Mouse (Mus musculus): ENCODE measurements around the gene Cxcl17. TPM values are rescaled to one million over a fixed set of nuclear protein-coding genes. Genes with fewer than 3 reads are reported as not detected.
A peak's percentile ranks its signal among the peaks of the same experiment; 100 is the strongest.
"Not testable (repeated sequence)": the region's sequence is repeated elsewhere in the genome, so short reads cannot be mapped to it uniquely, and the experiment has no call there.

Gene Cxcl17
- polyA plus RNA-seq, 1 experiment from 2014 or later, result 0.40 TPM

DNA sequence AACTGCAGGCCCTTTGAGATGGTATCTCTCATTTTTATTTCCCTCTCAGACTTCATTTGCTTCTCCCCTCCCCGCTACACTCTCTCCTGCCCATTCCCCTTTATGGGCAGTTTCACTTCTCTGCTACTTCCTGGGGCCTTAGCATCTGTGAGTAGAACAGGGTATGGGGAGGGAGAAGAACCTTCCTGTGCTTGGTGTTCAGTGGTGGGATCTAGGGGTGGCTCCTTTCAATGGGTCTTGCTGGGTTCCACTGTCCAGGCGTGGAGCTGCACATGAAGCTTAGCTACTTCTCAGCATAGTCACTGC is 22.8 kb upstream of the Cxcl17 start:
- Histone ChIP-seq H3K9me3 (no peaks in the 10 kb centered on the region), H3K36me3 (no peaks in the 10 kb centered on the region), H3K4me1 (no peaks in the 10 kb centered on the region), H3K27ac (replicated peaks) (no peak overlapping the region), H3K9ac (no peak overlapping the region), H3K4me3 (no peak overlapping the region), H3K4me2 (no peak overlapping the region), H3K27me3 (replicated peaks) (no peaks in the 10 kb centered on the region)
- 70% methylated on average over 2 of the region's 2 CpGs for WGBS
- ATAC-seq (ENCODE audit: extremely low read depth, insufficient number of reproducible peaks, low FRiP score, low TSS enrichment), result no peak

DNA sequence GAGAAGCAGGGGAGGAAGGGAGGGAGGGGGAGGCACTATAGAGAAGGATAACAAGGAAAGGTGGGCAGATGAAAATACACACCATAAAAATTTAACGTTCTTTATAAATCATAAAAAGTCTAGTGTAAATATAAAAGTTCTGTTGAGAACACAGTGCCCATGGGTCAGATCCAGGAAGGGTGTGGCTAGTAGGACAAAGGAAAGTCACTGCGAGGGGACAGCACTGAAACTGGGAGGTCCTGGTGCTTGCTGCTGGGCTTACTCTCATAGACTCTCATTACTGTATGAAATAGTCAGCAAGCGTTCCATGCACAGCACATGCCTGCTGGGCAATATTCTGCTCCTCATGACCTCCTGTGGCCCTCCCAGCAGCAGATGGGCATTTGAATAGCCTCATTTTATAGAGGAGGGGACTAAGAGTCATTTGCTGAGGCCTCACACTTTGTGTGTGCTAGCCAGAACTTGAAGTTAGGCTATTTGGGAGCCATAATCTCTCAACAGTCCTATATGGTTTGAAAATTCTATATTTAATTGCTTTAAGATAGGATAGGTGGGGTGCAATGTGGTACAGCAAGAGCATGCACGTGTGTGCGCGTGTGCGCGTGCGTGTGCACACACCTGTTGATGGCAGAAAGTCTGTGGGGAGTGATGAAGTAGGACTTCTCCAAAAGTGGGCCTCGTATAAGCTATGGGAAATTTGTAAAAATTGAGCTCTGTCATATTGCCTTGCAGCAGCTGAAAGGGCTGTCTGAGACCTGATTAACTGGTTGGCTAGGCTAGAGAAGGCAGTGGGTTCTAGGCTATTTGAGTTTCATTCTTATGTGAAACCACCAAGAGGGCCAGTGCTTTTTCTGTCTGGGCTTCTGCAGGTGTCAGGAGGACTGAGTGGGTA is 22.2 kb upstream of the Cxcl17 start:
- H3K4me1 ChIP-seq, result no peaks in the 10 kb centered on the region
- H3K4me3 ChIP-seq, result no peak overlapping the region
- 84% methylated on average over 10 of the region's 10 CpGs for WGBS
- H3K9me3 ChIP-seq, result no peaks in the 10 kb centered on the region
- no peak overlapping the region for H3K9ac ChIP-seq
- H3K36me3 ChIP-seq, result no peaks in the 10 kb centered on the region
- H3K27ac ChIP-seq (replicated peaks), result no peak overlapping the region
- H3K27me3 ChIP-seq (replicated peaks), result no peaks in the 10 kb centered on the region
- H3K4me2 ChIP-seq, result no peak overlapping the region
- no peak for ATAC-seq (ENCODE audit: extremely low read depth, insufficient number of reproducible peaks, low FRiP score, low TSS enrichment)

GRCm38 (mm10) chr7:25433781-25434560 is 21.3 kb upstream of the Cxcl17 start:
- H3K4me1 ChIP-seq, result no peaks in the 10 kb centered on the region
- no peak overlapping the region for H3K27ac ChIP-seq (replicated peaks)
- no peak for ATAC-seq (ENCODE audit: extremely low read depth, insufficient number of reproducible peaks, low FRiP score, low TSS enrichment)
- no peak overlapping the region for H3K4me3 ChIP-seq
- H3K36me3 ChIP-seq, result no peaks in the 10 kb centered on the region
- no peak overlapping the region for H3K4me2 ChIP-seq
- no peaks in the 10 kb centered on the region for H3K9me3 ChIP-seq
- 78% methylated on average over 9 of the region's 9 CpGs for WGBS
- no peak overlapping the region for H3K9ac ChIP-seq
- H3K27me3 ChIP-seq (replicated peaks), result no peaks in the 10 kb centered on the region

DNA sequence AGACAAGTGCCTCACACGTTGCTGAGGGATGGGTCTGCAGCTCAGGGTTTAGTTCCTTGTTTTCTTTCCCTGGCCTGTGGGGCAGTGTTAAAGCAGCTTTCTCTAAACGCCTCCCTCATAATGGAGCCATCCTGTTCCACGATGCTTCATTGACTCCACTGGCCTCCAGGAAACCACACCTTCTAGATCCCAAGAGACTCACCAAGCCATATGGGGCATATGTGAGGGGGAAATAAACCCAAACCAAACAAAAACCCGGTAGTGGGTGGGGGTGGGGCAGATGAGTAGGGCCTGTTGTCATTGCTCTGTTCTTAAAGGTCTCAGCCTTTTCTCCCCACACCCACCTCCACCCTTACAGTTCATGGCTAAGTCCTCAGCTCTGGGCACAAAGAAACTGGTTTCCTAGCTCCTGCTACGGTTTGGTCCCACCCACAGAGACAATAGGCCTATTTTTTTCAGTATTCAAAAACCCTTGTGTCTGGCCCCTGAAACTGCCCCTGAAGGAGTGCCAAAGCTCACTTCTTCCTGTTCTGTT is 20.4 kb upstream of the Cxcl17 start:
- peak overlapping the region; percentile 53 for H3K27ac ChIP-seq (replicated peaks)
- H3K9ac ChIP-seq, result no peak overlapping the region
- WGBS, result 29% methylated on average over 5 of the region's 5 CpGs
- no peak overlapping the region for H3K4me2 ChIP-seq
- no peaks in the 10 kb centered on the region for H3K9me3 ChIP-seq
- H3K4me3 ChIP-seq, result no peak overlapping the region
- H3K27me3 ChIP-seq (replicated peaks), result no peaks in the 10 kb centered on the region
- ATAC-seq (ENCODE audit: extremely low read depth, insufficient number of reproducible peaks, low FRiP score, low TSS enrichment), result no peak
- H3K4me1 ChIP-seq, result no peaks in the 10 kb centered on the region
- no peaks in the 10 kb centered on the region for H3K36me3 ChIP-seq

- Histone ChIP-seq H3K9ac (no peak overlapping the region), H3K27me3 (replicated peaks) (no peaks in the 10 kb centered on the region), H3K27ac (replicated peaks) (no peak overlapping the region), H3K4me3 (no peak overlapping the region), H3K36me3 (no peaks in the 10 kb centered on the region), H3K4me2 (no peak overlapping the region), H3K4me1 (no peaks in the 10 kb centered on the region), H3K9me3 (no peaks in the 10 kb centered on the region)
- WGBS, result 80% methylated on average over 6 of the region's 6 CpGs
- ATAC-seq (ENCODE audit: extremely low read depth, insufficient number of reproducible peaks, low FRiP score, low TSS enrichment), result no peak
Observed at GRCm38 (mm10) chr7:25432381-25432780, 19.7 kb upstream of the Cxcl17 start.

- 77% methylated on average over 4 of the region's 4 CpGs for WGBS
Observed at GRCm38 (mm10) chr7:25429886-25430784, 17.4 kb upstream of the Cxcl17 start.

DNA sequence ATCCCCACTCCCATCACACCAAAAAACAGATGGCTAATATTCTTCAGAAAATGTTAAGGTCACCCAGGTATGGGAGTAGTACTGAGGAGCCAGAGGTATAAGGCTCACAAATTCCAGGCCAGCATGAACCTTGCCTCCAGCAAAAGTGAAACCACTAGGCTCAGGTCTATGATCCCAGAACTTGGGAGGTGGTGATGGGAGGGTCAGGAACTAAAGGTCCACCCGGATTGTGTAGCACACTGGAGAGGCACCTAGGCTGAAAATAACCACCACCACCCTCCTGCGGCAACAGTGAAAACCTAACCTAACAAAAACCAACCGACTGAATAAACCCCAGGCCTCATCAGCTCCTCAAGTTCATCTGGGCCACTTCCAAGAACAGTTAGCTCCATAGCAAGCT is 15.6 kb upstream of the Cxcl17 start:
- Histone ChIP-seq H3K36me3 (no peaks in the 10 kb centered on the region), H3K4me2 (no peak overlapping the region), H3K27me3 (replicated peaks) (peaks cover 5% of the 10 kb centered on the region; the same call in 1 of the 2 replicates), H3K4me3 (no peak overlapping the region), H3K9ac (no peak overlapping the region), H3K9me3 (no peaks in the 10 kb centered on the region), H3K4me1 (no peaks in the 10 kb centered on the region), H3K27ac (replicated peaks) (no peak overlapping the region)
- ATAC-seq (ENCODE audit: extremely low read depth, insufficient number of reproducible peaks, low FRiP score, low TSS enrichment), result no peak
- WGBS, result 81% methylated on average over 3 of the region's 3 CpGs

More at GRCm38 (mm10) chr7:25429886-25430784, 17.4 kb upstream of the Cxcl17 start:
- Histone ChIP-seq H3K4me1 (no peaks in the 10 kb centered on the region), H3K27ac (replicated peaks) (no peak overlapping the region), H3K4me3 (no peak overlapping the region), H3K4me2 (no peak overlapping the region), H3K27me3 (replicated peaks) (no peaks in the 10 kb centered on the region), H3K9ac (no peak overlapping the region), H3K9me3 (no peaks in the 10 kb centered on the region), H3K36me3 (no peaks in the 10 kb centered on the region)
- no peak for ATAC-seq (ENCODE audit: extremely low read depth, insufficient number of reproducible peaks, low FRiP score, low TSS enrichment)

DNA sequence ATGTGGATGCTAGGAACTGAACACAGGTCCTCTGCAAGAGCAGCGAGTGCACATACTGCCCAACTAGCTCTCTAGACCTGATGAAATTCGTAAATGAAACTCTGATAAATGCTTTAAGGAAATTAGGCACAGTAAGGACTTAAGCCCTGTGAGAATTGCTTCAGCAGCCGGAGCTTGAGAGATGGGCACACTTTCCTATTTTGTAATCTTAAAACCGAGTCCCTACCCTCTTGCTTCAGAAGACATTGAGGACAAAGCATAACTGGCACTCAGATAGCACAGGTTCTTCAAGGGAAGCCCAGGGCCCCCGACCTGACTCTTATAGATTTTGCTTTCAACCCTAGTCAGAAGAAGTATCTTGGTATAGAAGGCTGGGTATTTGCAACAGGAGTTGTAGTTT is 14.5 kb upstream of the Cxcl17 start:
- Histone ChIP-seq H3K9ac (no peak overlapping the region), H3K4me3 (no peak overlapping the region), H3K9me3 (no peaks in the 10 kb centered on the region), H3K36me3 (no peaks in the 10 kb centered on the region), H3K4me1 (no peaks in the 10 kb centered on the region), H3K27ac (replicated peaks) (no peak overlapping the region), H3K27me3 (replicated peaks) (peaks cover 17% of the 10 kb centered on the region), H3K4me2 (no peak overlapping the region)
- 70% methylated on average over 5 of the region's 5 CpGs for WGBS
- no peak for ATAC-seq (ENCODE audit: extremely low read depth, insufficient number of reproducible peaks, low FRiP score, low TSS enrichment)

- not testable (repeated sequence) for H3K4me3 ChIP-seq; H3K4me1 ChIP-seq; H3K4me2 ChIP-seq; H3K27ac ChIP-seq (replicated peaks); H3K9me3 ChIP-seq; H3K36me3 ChIP-seq; H3K9ac ChIP-seq; ATAC-seq (ENCODE audit: extremely low read depth, insufficient number of reproducible peaks, low FRiP score, low TSS enrichment)
- WGBS, result 74% methylated on average over 4 of the region's 4 CpGs
- H3K27me3 ChIP-seq (replicated peaks), result peaks cover 24% of the 10 kb centered on the region
Observed at GRCm38 (mm10) chr7:25426380-25426779, 13.7 kb upstream of the Cxcl17 start.

GRCm38 (mm10) chr7:25424429-25424828 is 11.7 kb upstream of the Cxcl17 start:
- Histone ChIP-seq H3K36me3 (no peaks in the 10 kb centered on the region), H3K4me3 (no peak overlapping the region), H3K4me2 (no peak overlapping the region), H3K4me1 (no peaks in the 10 kb centered on the region), H3K9me3 (no peaks in the 10 kb centered on the region), H3K9ac (no peak overlapping the region), H3K27ac (replicated peaks) (no peak overlapping the region), H3K27me3 (replicated peaks) (peaks cover 24% of the 10 kb centered on the region)
- ATAC-seq (ENCODE audit: extremely low read depth, insufficient number of reproducible peaks, low FRiP score, low TSS enrichment), result no peak
- 31% methylated on average over 4 of the region's 4 CpGs for WGBS

DNA sequence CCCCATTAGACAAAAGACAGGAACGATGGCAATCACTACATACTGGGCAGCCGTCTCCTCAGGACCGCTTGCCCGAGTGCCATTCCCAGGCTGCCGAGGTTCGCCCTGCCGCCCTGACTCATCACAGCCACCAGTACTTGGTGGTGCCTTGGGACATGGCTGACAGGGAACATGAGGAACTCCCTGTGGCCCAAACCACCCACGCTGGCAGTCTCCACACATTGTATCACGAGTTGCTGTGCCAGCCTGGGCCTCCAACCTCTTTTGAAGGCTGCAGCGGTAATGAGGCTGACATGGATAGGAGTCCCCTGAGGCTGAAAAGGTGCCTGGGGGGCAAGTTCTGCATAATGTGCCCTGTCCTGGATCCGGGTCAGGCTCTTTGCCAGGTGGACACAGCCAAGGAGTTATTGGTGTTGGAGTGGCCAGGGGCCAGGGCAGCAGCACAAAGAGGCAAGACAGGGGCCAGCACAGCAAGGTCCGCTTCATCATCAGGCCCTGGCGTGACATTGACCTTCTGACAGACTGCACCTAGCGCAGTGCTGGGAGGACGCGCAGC is 9.7 kb upstream of the Cxcl17 start:
- WGBS, result 65% methylated on average over 16 of the region's 16 CpGs
- no peak overlapping the region for H3K4me3 ChIP-seq
- no peaks in the 10 kb centered on the region for H3K9me3 ChIP-seq
- no peak overlapping the region for H3K4me2 ChIP-seq
- H3K4me1 ChIP-seq, result no peaks in the 10 kb centered on the region
- H3K27ac ChIP-seq (replicated peaks), result no peak overlapping the region
- no peaks in the 10 kb centered on the region for H3K36me3 ChIP-seq
- H3K27me3 ChIP-seq (replicated peaks), result peaks cover 24% of the 10 kb centered on the region
- ATAC-seq (ENCODE audit: extremely low read depth, insufficient number of reproducible peaks, low FRiP score, low TSS enrichment), result no peak
- no peak overlapping the region for H3K9ac ChIP-seq

Measured in heart, embryonic 13.5 days (tissue).